Comparison of ENCODE assay signal across 14 mouse cellular contexts in the genomic region with DNA sequence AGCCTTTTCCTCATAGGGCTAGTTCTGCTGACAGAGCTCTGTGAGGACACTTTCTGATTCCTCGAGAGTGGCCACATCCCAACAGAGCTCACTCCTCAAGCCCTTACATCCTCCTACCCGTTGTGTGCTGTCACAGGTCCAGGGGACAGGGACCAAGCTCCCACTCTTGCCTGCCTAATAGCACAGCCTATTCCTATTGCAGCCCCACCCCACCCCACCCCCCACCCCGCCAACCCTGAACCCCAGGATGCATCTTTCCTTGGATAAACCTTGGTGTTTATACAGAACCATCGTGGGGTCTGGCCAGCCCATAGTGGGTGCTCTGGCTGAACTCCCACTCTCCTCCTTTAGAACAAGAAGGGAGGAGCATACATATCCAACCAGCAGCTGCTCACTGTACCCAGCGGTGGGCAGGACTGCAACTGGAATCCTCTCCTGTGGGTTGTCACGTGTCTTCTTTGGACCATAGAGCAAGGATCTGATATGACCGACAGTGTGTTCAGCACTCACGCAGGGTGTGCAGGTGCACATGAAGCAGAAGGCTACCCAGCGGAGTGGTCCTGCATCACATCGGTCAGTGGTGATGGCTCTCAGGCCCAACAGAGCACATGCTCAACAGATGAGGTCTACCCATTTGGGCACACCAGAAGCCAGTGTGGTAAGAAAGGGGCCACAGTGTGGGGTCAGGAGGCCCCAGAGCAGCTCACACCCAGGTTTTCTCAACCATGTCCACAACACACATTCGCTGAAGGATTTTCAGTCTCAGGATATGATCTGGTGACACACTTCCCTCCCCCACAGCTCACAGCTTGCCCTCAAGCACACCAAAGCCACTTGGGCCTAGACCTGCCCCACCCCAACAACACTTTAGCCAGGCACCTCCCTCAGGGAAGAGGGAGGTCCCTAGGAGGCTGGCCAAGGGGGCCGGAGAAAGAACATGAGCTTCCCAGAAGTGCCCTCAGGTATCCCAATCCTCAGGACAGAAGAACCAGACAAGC. TPM values are rescaled to one million over a fixed set of nuclear protein-coding genes. Genes with fewer than 3 reads are reported as not detected.
DNase-seq lines count a peak whose midpoint lies in the region; ATAC-seq and TF ChIP-seq lines count a peak whose summit lies in the region.
"Had no signal": no experiment of that assay in that cellular context is flagged by ENCODE, and none has a peak within 500 bp of the region (broad histone marks: within the 10 kb centered on the region; RNA-seq: fewer than 3 reads in every experiment).

No protein-coding gene starts in this region.

- no peaks in the 10 kb centered on the region for H3K27me3 ChIP-seq in heart, postnatal 0 days (ENCODE audit: control insufficient read depth, insufficient read depth, low read length)
- no peaks in the 10 kb centered on the region for H3K27me3 ChIP-seq in spleen, adult 2 months (ENCODE audit: control insufficient read depth, insufficient read depth, low read length)
- H3K27me3 ChIP-seq: limb, embryonic 12.5 days; midbrain, embryonic 15.5 days had no signal

- no peaks in the 10 kb centered on the region for H3K9me3 ChIP-seq in heart, postnatal 0 days (replicated peaks; ENCODE audit: control insufficient read depth, low read length)
- H3K9me3 ChIP-seq: limb, embryonic 12.5 days; midbrain, embryonic 15.5 days had no signal

- peak overlapping the region; percentile 73; the same call in 1 of the 2 replicates for H3K27ac ChIP-seq in heart, postnatal 0 days (ENCODE audit: low read depth)
- peak overlapping the region; percentile 23 for H3K27ac ChIP-seq in spleen, adult 2 months (ENCODE audit: insufficient read depth, low read length)
- H3K27ac ChIP-seq: limb, embryonic 12.5 days; midbrain, embryonic 15.5 days had no signal

- no peak for DNase-seq in heart, postnatal 0 days (ENCODE audit: low spot score)
- no peak for DNase-seq in heart, postnatal 25 days (ENCODE audit: low spot score)
- no peak for DNase-seq in spleen, adult 2 months (ENCODE audit: low read depth in 1 of 2, low spot score in 2 of 2)
- no peak for DNase-seq in spleen, postnatal 10 days (ENCODE audit: low spot score in 2 of 2)
- DNase-seq in lung, postnatal 36 days = peak; percentile 89
- no peak for DNase-seq in gastrocnemius, postnatal 14 days
- DNase-seq: cerebellum, postnatal 10 days; forebrain, postnatal 0 days had no signal

- no peak for ATAC-seq in heart, postnatal 0 days (ENCODE audit: insufficient read depth, low read depth)
- ATAC-seq in inflammation-experienced regulatory T-cells, adult 6 months = no peak
- ATAC-seq: forebrain, postnatal 0 days; midbrain, embryonic 15.5 days had no signal

- H3K4me3 ChIP-seq in heart, postnatal 0 days (ENCODE audit: low read depth, low read length) = no peak overlapping the region
- no peak overlapping the region for H3K4me3 ChIP-seq in spleen, adult 2 months (ENCODE audit: extremely low read depth, insufficient read depth, insufficient read length)
- H3K4me3 ChIP-seq: limb, embryonic 12.5 days; midbrain, embryonic 15.5 days had no signal

- TF ChIP-seq EP300 in heart, postnatal 0 days (IDR thresholded peaks at IDR 0.05; ENCODE audit: low read depth) = no peak

- no peak overlapping the region for H3K4me2 ChIP-seq in heart, postnatal 0 days (ENCODE audit: low read depth, low read length)
- H3K4me2 ChIP-seq: limb, embryonic 12.5 days; midbrain, embryonic 15.5 days had no signal

- H3K9ac ChIP-seq in heart, postnatal 0 days (replicated peaks; ENCODE audit: low read depth, low read length) = no peak overlapping the region
- H3K9ac ChIP-seq: forebrain, postnatal 0 days; limb, embryonic 12.5 days; midbrain, embryonic 15.5 days had no signal

- no peaks in the 10 kb centered on the region for H3K36me3 ChIP-seq in heart, postnatal 0 days (replicated peaks; ENCODE audit: control insufficient read depth, insufficient read depth, low read length)
- H3K36me3 ChIP-seq in spleen, adult 2 months (ENCODE audit: control insufficient read depth, insufficient read depth, low read length) = no peaks in the 10 kb centered on the region
- H3K36me3 ChIP-seq: limb, embryonic 12.5 days; midbrain, embryonic 15.5 days had no signal

- no peak for TF ChIP-seq POLR2A in spleen, adult 2 months (IDR thresholded peaks at IDR 0.05; ENCODE audit: low read depth, low read length)

- 73% methylated on average over 12 of the region's 12 CpGs for WGBS in heart, postnatal 0 days
- 69% methylated on average over 12 of the region's 12 CpGs for WGBS in spleen, adult 2 months

- no peak for TF ChIP-seq CTCF in heart, postnatal 0 days (IDR thresholded peaks at IDR 0.05; ENCODE audit: low read depth)
- TF ChIP-seq CTCF in spleen, adult 2 months (IDR thresholded peaks at IDR 0.05; ENCODE audit: extremely low read depth, insufficient read depth, insufficient read length, insufficient replicate concordance) = no peak

- peaks cover 82% of the 10 kb centered on the region for H3K4me1 ChIP-seq in heart, postnatal 0 days (ENCODE audit: control insufficient read depth, insufficient read depth)
- H3K4me1 ChIP-seq in spleen, adult 2 months (ENCODE audit: control insufficient read depth, insufficient read depth, insufficient read length) = peaks cover 58% of the 10 kb centered on the region

- intact Hi-C loops in heart, postnatal 25 days (cut with DNase I) = loop anchor here (2.0 kb wide), 1 partner anchor 16 kb away; no protein-coding TSS in a partner anchor
- intact Hi-C loops in gastrocnemius, postnatal 14 days (cut with DNase I; ENCODE audit: low total_unique reads) = no loop called here

RNA-seq across cellular contexts. Expression of a gene that starts 2.4 kb away (rescaled TPM):
- not detected in 2 replicates for total RNA-seq in heart, postnatal 0 days (2014; rRNA removed; ENCODE audit: low replicate concordance)
- 0.11 and 0.15 TPM in 2 replicates for polyA plus RNA-seq in heart, postnatal 0 days (2015; fragmentation: Nextera tagmentation; extraction: Ambion mirVana)
- not detected for total RNA-seq in heart, postnatal 25 days (2021)
- not detected in 2 replicates for polyA plus RNA-seq in spleen, adult 2 months (2012; rRNA removed)
- under 1 TPM in 1 of 3 experiments, not detected in 2; 0.62 TPM for polyA plus RNA-seq in inflammation-experienced regulatory T-cells, adult 6 months (2017; shearing (Covaris generic))
- not detected for total RNA-seq in gastrocnemius, postnatal 14 days (2021)
- total RNA-seq: forebrain, postnatal 0 days; heart, adult 18-20 months; layer of hippocampus, postnatal 14 days had no signal
- polyA plus RNA-seq: embryonic facial prominence, embryonic 11.5 days; forebrain, postnatal 0 days; limb, embryonic 12.5 days had no signal

RNA-seq across cellular contexts. Expression of a gene that starts 19.6 kb away (rescaled TPM):
- 40.7 and 47.4 TPM in 2 replicates for total RNA-seq in heart, postnatal 0 days (2014; rRNA removed; ENCODE audit: low replicate concordance)
- polyA plus RNA-seq in heart, postnatal 0 days (2015; fragmentation: Nextera tagmentation; extraction: Ambion mirVana) = 26.0 and 26.5 TPM in 2 replicates
- 10 to 100 TPM; 43.8 to 63.8 TPM for total RNA-seq in heart, postnatal 25 days (2021)
- polyA plus RNA-seq in spleen, adult 2 months (2012; rRNA removed) = 72.0 and 89.0 TPM in 2 replicates
- polyA plus RNA-seq in inflammation-experienced regulatory T-cells, adult 6 months (2017; shearing (Covaris generic)) = 100 to 1,000 TPM; 125 to 194 (median 163) TPM
- 10 to 100 TPM; 42.5 to 65.2 TPM for total RNA-seq in gastrocnemius, postnatal 14 days (2021)
